Mouse (Mus musculus): ENCODE results near the gene Rbm8a. TPM values are rescaled to one million over a fixed set of nuclear protein-coding genes. Genes with fewer than 3 reads are reported as not detected.
"Not testable (repeated sequence)": the region's sequence is repeated elsewhere in the genome, so short reads cannot be mapped to it uniquely, and the experiment has no call there.

Rbm8a gene
- polyA plus RNA-seq, 1 experiment from 2014 or later, result 147 TPM

DNA sequence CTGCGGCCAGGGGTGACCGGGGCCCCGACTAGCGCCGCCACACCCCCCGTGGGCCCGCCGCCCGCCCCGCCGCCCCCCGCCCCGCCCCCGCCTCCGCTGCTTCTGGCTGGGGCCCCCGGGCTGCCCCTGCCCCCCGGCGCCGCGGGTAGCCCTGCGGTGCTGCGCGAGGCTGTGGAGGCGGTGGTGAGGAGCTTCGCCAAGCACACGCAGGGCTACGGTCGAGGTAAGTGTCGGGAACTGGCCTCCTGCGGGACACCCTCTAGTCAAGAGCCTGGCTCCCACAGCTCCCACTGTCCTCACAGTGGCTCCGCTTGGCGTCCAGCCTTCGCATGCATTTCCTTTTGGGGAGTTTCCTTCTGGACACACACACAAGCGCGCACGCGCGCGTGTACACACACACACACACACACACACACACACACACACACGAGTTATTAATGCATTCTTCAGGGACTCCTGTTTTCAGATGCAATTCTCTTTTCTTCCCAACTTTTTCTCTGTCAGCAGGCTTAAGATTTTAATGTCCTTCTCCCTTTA, 28.4 kb upstream of the Rbm8a start:
- 2% methylated on average over 31 of the region's 40 CpGs for WGBS
- H3K4me3 ChIP-seq (ENCODE audit: low read depth, low read length), result peak overlapping the region; percentile 54
- peaks cover 32% of the 10 kb centered on the region; the same call in 1 of the 2 replicates for H3K4me1 ChIP-seq (ENCODE audit: control insufficient read depth, insufficient read depth, low read length)
- H3K27me3 ChIP-seq (ENCODE audit: control insufficient read depth, insufficient read depth, low read length), result no peaks in the 10 kb centered on the region
- peak overlapping the region; percentile 88 for H3K9ac ChIP-seq (replicated peaks; ENCODE audit: low read depth, low read length)
- peak; percentile 60 for ATAC-seq (ENCODE audit: insufficient number of reproducible peaks, insufficient read depth, low FRiP score, low read depth)
- no peaks in the 10 kb centered on the region; the same call in 1 of the 2 replicates for H3K36me3 ChIP-seq (ENCODE audit: control insufficient read depth, insufficient read depth, low read length)
- peak overlapping the region; percentile 60 for H3K4me2 ChIP-seq (replicated peaks; ENCODE audit: low read depth, low read length)
- H3K9me3 ChIP-seq (ENCODE audit: control insufficient read depth, low read depth, low read length), result no peaks in the 10 kb centered on the region
- H3K27ac ChIP-seq (ENCODE audit: low read length), result peak overlapping the region; percentile 96

DNA sequence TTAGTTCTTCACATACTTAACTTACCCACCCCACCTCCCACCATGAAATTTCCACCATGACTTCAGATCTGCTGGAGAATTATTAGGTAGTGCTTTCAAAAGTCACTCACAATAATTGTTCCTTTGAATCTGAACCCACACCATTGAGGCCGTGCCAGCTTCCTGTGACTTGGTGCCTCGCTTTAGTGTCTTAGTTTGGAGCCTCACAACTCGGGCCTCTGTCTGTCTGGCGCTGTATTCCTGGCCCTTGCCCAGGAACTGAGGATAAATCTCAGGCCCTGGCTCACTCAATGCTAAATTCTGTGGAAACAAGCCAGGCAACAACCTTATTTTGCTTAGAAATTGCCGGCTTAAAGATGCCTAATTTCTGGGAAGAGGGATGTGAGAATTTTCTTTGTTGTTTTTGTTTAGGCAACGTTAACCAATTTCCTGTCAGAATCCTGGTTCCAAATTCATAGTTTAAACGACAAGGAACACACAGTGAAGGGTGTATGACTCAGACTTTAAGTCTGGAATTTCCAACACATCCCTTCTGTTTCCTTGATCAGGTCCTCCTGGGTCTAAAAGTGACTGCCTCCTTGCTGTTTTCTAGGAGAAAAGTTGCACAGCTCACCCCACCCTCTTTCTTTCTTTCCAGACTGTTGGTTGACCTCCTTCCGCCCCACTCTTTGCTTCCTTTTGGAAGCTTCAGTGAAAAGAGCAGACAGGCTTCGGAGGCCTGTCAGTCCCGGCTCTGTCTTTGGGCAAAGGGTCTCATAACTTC, 27.6 kb upstream of the Rbm8a start:
- Histone ChIP-seq H3K27ac (ENCODE audit: low read length) (peak overlapping the region; percentile 96), H3K27me3 (ENCODE audit: control insufficient read depth, insufficient read depth, low read length) (no peaks in the 10 kb centered on the region)
- 29% methylated on average over 10 of the region's 10 CpGs for whole genome bisulfite sequencing

DNA sequence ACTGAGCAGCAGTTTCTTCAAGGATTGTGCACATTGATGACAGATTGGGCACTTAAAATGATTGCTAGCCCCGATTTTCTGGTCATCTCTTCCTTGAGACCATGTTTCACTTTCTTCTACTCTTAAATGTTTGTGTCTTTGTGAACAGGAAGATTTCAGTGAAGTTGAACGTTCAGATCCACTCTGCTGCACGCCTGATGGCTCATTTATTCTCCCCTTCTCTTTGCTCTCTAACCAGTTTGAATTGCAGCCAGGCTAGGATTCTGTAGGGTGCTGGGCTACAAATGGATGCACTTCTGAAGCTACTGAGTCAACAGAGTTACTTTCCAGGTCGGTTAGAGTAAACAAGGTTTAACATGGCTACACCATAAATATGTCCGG, 27.0 kb upstream of the Rbm8a start:
- ATAC-seq (ENCODE audit: insufficient number of reproducible peaks, insufficient read depth, low FRiP score, low read depth), result no peak
- Histone ChIP-seq H3K4me3 (ENCODE audit: low read depth, low read length) (peak overlapping the region; percentile 54), H3K9me3 (ENCODE audit: control insufficient read depth, low read depth, low read length) (no peaks in the 10 kb centered on the region), H3K4me1 (ENCODE audit: control insufficient read depth, insufficient read depth, low read length) (peaks cover 23% of the 10 kb centered on the region; the same call in 1 of the 2 replicates), H3K9ac (replicated peaks; ENCODE audit: low read depth, low read length) (peak overlapping the region; percentile 88), H3K36me3 (ENCODE audit: control insufficient read depth, insufficient read depth, low read length) (no peaks in the 10 kb centered on the region; the same call in 1 of the 2 replicates), H3K27ac (ENCODE audit: low read length) (peak overlapping the region; percentile 96; the same call in 1 of the 2 replicates), H3K4me2 (replicated peaks; ENCODE audit: low read depth, low read length) (peak overlapping the region; percentile 60), H3K27me3 (ENCODE audit: control insufficient read depth, insufficient read depth, low read length) (no peaks in the 10 kb centered on the region)
- WGBS, result 18% methylated on average over 5 of the region's 5 CpGs

More for the DNA sequence above, 27.6 kb upstream of the Rbm8a start:
- peak overlapping the region; percentile 88 for H3K9ac ChIP-seq (replicated peaks; ENCODE audit: low read depth, low read length)
- peak overlapping the region; percentile 60 for H3K4me2 ChIP-seq (replicated peaks; ENCODE audit: low read depth, low read length)
- peak overlapping the region; percentile 54 for H3K4me3 ChIP-seq (ENCODE audit: low read depth, low read length)
- H3K9me3 ChIP-seq (ENCODE audit: control insufficient read depth, low read depth, low read length), result no peaks in the 10 kb centered on the region
- H3K4me1 ChIP-seq (ENCODE audit: control insufficient read depth, insufficient read depth, low read length), result peaks cover 25% of the 10 kb centered on the region; the same call in 1 of the 2 replicates
- no peaks in the 10 kb centered on the region; the same call in 1 of the 2 replicates for H3K36me3 ChIP-seq (ENCODE audit: control insufficient read depth, insufficient read depth, low read length)
- ATAC-seq (ENCODE audit: insufficient number of reproducible peaks, insufficient read depth, low FRiP score, low read depth), result no peak

DNA sequence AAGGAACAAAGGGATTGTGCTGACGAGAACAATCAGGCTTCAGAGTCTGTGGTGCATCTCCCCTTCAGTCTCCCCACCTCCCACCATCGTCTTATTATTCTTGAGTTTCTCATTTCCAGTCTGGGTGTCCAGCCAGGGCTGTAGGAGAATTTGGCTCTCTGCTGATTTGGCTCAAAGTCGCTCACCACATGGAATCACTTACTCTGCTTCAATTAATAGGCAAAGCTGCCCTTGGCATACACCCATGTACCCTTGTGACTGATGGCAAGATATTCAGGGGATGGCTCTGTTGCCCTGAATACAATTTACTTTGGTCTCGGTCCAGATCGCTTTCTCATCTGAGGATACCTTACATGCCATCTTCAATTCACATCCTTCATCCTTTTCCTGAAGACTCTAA, 26.4 kb upstream of the Rbm8a start:
- Histone ChIP-seq H3K4me2 (replicated peaks; ENCODE audit: low read depth, low read length) (peak overlapping the region; percentile 60), H3K9ac (replicated peaks; ENCODE audit: low read depth, low read length) (no peak overlapping the region), H3K27ac (ENCODE audit: low read length) (no peak overlapping the region; the same call in 1 of the 2 replicates), H3K4me3 (ENCODE audit: low read depth, low read length) (peak overlapping the region; percentile 54; the same call in 1 of the 2 replicates), H3K9me3 (ENCODE audit: control insufficient read depth, low read depth, low read length) (no peaks in the 10 kb centered on the region), H3K27me3 (ENCODE audit: control insufficient read depth, insufficient read depth, low read length) (no peaks in the 10 kb centered on the region), H3K4me1 (ENCODE audit: control insufficient read depth, insufficient read depth, low read length) (peaks cover 23% of the 10 kb centered on the region; the same call in 1 of the 2 replicates), H3K36me3 (ENCODE audit: control insufficient read depth, insufficient read depth, low read length) (no peaks in the 10 kb centered on the region; the same call in 1 of the 2 replicates)
- 55% methylated on average over 5 of the region's 5 CpGs for WGBS
- no peak for ATAC-seq (ENCODE audit: insufficient number of reproducible peaks, insufficient read depth, low FRiP score, low read depth)

DNA sequence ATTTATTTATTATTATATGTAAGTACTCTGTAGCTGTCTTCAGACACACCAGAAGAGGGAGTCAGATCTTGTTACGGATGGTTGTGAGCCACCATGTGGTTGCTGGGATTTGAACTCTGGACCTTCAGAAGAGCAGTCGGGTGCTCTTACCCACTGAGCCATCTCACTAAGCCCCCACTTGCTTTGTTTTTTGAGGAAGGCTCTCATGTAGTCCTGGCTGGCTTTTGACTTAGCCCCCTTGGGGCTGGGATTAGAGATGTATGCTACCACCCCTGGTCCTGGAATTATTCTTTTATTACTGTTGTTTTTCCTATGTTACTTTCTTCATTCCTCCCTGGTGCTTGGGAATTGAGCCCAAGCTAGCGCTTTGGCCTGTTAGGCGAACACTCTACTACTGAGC, 23.7 kb upstream of the Rbm8a start:
- H3K4me3 ChIP-seq (ENCODE audit: low read depth, low read length), result not testable (repeated sequence)
- 92% methylated on average over 3 of the region's 4 CpGs for WGBS

DNA sequence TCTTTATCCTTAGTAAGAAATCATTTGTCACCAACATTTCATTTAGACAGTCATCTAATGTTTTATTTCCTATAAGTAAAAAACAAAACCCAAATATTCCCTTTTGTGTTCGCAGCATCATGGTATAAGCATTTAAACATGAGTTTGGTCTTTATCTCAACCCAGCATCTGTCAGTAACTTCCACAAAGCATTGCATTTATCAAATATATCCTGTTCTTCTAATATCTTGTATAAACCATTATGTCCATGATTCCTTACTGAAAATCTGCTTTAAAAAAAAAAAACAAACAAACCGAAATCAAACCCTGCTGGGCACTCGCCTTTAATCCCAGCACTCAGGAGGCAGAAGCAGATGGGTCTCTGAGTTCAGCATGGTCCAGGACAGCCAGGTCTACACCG, 23.1 kb upstream of the Rbm8a start:
- ATAC-seq (ENCODE audit: insufficient number of reproducible peaks, insufficient read depth, low FRiP score, low read depth), result no peak
- Histone ChIP-seq H3K9ac (replicated peaks; ENCODE audit: low read depth, low read length) (no peak overlapping the region), H3K27me3 (ENCODE audit: control insufficient read depth, insufficient read depth, low read length) (no peaks in the 10 kb centered on the region), H3K27ac (ENCODE audit: low read length) (no peak overlapping the region), H3K36me3 (ENCODE audit: control insufficient read depth, insufficient read depth, low read length) (no peaks in the 10 kb centered on the region; the same call in none of the 2 replicates), H3K4me1 (ENCODE audit: control insufficient read depth, insufficient read depth, low read length) (peaks cover 12% of the 10 kb centered on the region; the same call in 1 of the 2 replicates), H3K9me3 (ENCODE audit: control insufficient read depth, low read depth, low read length) (no peaks in the 10 kb centered on the region), H3K4me2 (replicated peaks; ENCODE audit: low read depth, low read length) (no peak overlapping the region), H3K4me3 (ENCODE audit: low read depth, low read length) (no peak overlapping the region)
- 91% methylated on average over 4 of the region's 4 CpGs for WGBS

More for the DNA sequence above, 23.7 kb upstream of the Rbm8a start:
- H3K4me2 ChIP-seq (replicated peaks; ENCODE audit: low read depth, low read length); H3K9me3 ChIP-seq (ENCODE audit: control insufficient read depth, low read depth, low read length); H3K36me3 ChIP-seq (ENCODE audit: control insufficient read depth, insufficient read depth, low read length); H3K27me3 ChIP-seq (ENCODE audit: control insufficient read depth, insufficient read depth, low read length); ATAC-seq (ENCODE audit: insufficient number of reproducible peaks, insufficient read depth, low FRiP score, low read depth); H3K9ac ChIP-seq (replicated peaks; ENCODE audit: low read depth, low read length); H3K27ac ChIP-seq (ENCODE audit: low read length): not testable (repeated sequence)
- peaks cover 12% of the 10 kb centered on the region; the same call in 1 of the 2 replicates for H3K4me1 ChIP-seq (ENCODE audit: control insufficient read depth, insufficient read depth, low read length)

DNA sequence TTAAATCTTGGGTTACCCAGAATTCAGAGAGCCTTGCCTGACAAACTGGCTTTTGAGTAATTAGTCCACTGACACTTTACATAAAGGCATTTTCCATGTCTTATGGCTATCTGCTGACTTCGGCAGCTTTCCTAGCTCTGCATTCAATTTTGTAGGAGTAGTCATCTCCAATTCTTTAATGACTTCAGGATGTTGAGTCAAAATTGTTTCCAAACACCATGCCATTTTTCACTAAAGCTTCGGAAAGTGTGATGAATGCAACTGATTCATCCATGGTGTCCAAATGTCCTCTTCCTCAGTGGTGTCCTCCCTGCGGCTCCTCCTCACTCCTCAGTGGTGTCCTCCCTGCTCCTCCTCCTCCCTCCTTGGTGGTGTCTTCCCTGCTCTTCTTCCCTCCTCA, 11.8 kb upstream of the Rbm8a start:
- Histone ChIP-seq H3K36me3 (ENCODE audit: control insufficient read depth, insufficient read depth, low read length) (peaks cover 34% of the 10 kb centered on the region), H3K4me3 (ENCODE audit: low read depth, low read length) (no peak overlapping the region), H3K27ac (ENCODE audit: low read length) (no peak overlapping the region), H3K9me3 (ENCODE audit: control insufficient read depth, low read depth, low read length) (no peaks in the 10 kb centered on the region), H3K27me3 (ENCODE audit: control insufficient read depth, insufficient read depth, low read length) (no peaks in the 10 kb centered on the region), H3K9ac (replicated peaks; ENCODE audit: low read depth, low read length) (no peak overlapping the region), H3K4me2 (replicated peaks; ENCODE audit: low read depth, low read length) (no peak overlapping the region), H3K4me1 (ENCODE audit: control insufficient read depth, insufficient read depth, low read length) (no peaks in the 10 kb centered on the region)
- WGBS, result 97% methylated on average over 3 of the region's 3 CpGs
- ATAC-seq (ENCODE audit: insufficient number of reproducible peaks, insufficient read depth, low FRiP score, low read depth), result no peak

DNA sequence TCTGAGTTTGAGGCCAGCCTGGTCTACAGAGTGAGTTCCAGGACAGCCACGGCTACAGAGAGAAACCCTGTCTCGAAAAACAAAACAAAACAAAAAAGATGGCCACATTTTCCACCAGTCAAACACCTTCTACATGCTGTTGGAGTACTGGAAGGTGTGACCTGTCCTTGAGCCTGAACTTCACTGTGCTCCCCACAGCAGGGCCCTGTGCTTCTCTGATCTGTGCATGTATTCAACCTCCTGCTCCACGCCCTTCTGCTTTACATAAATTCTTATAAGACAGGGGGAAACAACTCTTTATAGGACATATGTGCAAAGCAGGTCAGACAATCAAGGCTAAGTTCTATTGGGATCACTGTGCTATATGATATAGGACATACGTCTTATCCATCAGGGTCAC, 6.5 kb upstream of the Rbm8a start:
- ATAC-seq (ENCODE audit: insufficient number of reproducible peaks, insufficient read depth, low FRiP score, low read depth), result no peak
- Histone ChIP-seq H3K9ac (replicated peaks; ENCODE audit: low read depth, low read length) (no peak overlapping the region), H3K27me3 (ENCODE audit: control insufficient read depth, insufficient read depth, low read length) (no peaks in the 10 kb centered on the region), H3K27ac (ENCODE audit: low read length) (no peak overlapping the region), H3K9me3 (ENCODE audit: control insufficient read depth, low read depth, low read length) (no peaks in the 10 kb centered on the region), H3K36me3 (ENCODE audit: control insufficient read depth, insufficient read depth, low read length) (peaks cover 44% of the 10 kb centered on the region), H3K4me3 (ENCODE audit: low read depth, low read length) (no peak overlapping the region), H3K4me1 (ENCODE audit: control insufficient read depth, insufficient read depth, low read length) (no peaks in the 10 kb centered on the region), H3K4me2 (replicated peaks; ENCODE audit: low read depth, low read length) (no peak overlapping the region)
- WGBS, result 94% methylated on average over 4 of the region's 4 CpGs
